Mouse (Mus musculus) G1E (cell line): Measurements from ENCODE around the gene Pfn1.

Source experiments
- CTCF ChIP-seq: IDR thresholded peaks from 2 replicates; pipeline ENCODE4 v1.5.1; 2012; ENCODE audit warnings: low read depth, low read length, inconsistent platforms, mixed read lengths
- GATA1 ChIP-seq: IDR thresholded peaks from 2 replicates; pipeline ENCODE4 v1.6.1; 2012; ENCODE audit warnings: borderline replicate concordance, low read length, inconsistent platforms, mixed read lengths

- TF ChIP-seq CTCF (no peak), GATA1 (no peak)
Observed at GRCm38 (mm10) chr11:70639976-70640375, 14.5 kb downstream of the Pfn1 start.
